Mouse (Mus musculus) megakaryocyte, adult 5-6 weeks (primary cell): ENCODE data around the gene Snx27. TPM values are rescaled to one million over a fixed set of nuclear protein-coding genes. Genes with fewer than 3 reads are reported as not detected.

ENCODE experiments used
- ATAC-seq: 2 replicates; pipeline ENCODE4 v1.8.0; 2016; ENCODE audit warnings: mild to moderate bottlenecking, inconsistent platforms; ENCODE audit not compliant: poor library complexity, severe bottlenecking
- total RNA-seq, 2 experiments: library from RNA; stranded (forward) in 1 of 2; stranded (reverse) in 1 of 2; fragments of 153-499, 151-499 nt in 1 of 2; fragments of 221-1000, 200-1000 nt in 1 of 2; gene quantifications; 2 replicates each; pipeline versions ENCODE4 v1.2.3 to v1.2.4; 2015 to 2017

The Snx27 gene
- total RNA-seq, 2 experiments from 2014 or later = 33.8 to 35.9 TPM

DNA sequence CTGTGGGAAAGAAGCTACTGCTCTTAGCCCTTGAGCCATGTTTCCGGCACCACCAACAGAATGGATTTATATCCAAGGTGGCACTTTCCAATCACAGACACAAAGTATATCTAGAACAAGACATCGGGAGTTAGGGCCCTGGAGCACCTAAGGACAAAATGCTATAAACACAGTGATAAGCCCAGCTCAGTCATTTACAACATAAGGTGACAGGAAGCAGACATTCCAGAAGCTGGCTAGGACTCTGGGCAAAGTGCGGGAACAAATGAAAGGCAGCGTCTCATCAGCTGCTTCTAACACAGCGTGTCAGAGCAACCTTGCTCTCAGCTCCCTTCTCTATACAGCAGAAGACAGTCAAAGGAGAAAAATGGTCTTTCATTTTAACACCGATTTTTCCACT is 8.0 kb downstream of the Snx27 start:
- no peak for ATAC-seq

DNA sequence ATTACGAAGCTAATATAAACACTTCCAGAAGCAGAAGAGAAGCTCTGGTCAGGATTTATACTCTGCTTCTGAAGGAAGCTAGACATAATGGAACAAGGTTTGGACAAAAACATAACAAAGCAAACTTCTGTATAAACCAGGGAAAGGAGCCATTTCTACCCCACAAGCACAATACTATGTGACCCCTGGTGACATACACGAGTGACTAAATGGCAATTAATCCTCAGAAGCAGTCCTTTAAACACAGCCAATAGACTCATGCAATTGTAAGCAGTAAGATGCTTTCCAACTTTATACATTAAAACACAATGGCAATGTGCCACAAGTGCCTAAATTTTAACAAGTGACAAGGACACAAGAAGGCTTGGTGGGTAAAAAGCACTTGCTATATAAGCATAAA is 15.3 kb downstream of the Snx27 start:
- ATAC-seq = no peak

DNA sequence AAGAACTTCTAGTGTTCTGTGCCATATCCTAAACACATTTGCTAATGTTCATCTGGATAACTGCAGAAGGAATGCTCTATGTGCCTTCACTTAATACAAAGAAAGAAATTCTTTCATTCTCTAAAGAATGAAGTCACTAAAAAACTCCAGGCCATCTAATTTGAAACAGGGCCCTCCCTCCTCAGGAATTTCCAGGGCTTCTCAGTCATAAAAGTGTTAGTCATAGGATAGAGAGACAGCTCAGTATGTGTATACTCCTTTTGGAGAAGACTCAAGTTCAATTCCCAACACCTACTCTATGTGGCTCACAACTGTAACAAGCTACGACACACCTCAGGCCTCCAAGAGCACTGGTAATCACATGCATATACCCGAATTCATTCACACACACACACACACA is 17.0 kb downstream of the Snx27 start:
- no peak for ATAC-seq

DNA sequence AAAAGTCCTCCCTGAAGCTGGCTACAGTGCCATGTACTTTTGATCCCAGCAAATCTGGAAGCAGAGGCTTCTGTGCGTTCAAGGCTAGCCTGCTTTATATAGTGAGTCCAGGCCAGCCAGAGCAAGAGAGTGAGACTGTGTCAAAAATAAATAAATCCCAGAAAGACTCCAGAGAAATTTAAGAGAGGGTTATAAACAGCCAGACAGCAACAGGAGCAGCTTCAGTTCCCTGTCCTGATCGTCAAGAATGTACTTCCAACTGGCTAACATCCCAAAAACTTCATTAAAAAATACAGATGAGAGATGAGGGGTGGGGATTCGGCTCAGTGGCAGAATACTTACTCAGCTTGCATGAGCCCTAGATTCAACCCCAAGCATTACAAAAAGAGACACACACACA is 17.4 kb downstream of the Snx27 start:
- no peak for ATAC-seq

DNA sequence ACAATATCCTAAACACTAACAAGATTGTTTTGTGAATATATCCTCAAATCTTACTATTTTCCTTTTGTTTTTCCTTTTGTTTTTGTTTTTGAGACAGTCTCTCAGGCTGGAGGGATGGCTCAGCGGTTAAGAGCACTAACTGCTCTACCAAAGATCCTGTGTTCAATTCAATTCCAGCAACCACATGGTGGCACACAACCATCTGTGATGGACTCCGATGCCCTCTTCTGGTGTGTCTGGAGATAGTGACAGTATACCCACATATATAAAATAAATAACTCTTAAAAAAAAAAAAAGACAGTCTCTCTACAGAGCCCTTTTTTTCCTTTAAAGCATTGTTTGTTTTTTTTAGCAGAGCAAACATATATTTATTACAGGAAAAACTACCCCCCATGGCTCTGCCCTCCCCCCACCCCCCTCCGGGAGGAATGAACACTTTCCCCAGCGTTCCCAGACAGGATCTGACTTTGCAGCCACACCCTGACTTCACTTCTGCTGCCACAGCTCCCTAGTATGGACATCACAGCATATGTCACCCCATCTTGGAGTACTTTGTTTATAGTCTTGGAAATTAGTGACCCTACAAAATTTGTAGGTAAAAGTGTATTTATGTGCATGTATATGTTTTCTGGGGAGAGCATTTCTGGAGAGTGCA is 18.0 kb downstream of the Snx27 start:
- ATAC-seq = no peak

DNA sequence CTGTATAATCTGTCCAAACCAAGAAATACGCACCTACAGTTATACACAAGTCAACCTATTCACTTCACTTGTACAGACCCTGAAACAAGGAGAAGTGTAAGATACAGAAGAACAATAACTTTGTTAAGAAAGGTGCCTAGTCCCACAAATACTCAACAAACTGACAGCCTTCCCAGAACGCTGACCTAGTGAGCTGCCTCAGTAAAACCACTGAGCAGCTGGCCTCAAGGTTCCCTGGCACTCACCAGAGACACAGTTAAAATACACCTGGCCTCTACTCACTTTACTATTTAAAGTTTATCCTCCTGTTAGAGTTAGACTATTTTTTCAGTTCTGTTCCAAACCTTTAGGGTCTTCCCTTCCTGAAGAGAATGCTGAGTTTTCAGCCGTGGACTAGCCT is 19.4 kb downstream of the Snx27 start:
- no peak for ATAC-seq

DNA sequence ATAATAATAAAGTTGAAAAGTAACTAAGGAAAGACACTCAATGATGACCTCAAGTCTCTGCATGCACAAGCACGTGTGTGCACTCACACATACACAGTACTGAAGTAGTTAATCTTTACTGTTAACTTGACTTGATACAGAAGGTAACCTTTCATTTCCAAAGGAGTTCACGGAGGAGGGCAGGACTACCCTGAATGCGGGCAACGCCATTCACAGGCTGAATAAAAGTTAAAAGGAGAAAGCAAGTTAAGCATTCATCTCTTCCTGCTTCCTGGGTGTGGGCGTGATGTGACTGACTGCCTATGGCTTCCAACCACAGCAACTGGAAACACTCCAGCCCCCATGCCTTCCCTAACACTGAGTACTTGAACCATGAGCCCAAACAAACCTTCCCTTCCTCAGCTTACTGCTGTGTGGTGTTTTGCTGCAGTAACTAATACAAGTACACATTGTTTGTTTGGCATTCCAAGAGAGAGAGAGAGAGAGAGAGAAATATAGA is 22.5 kb downstream of the Snx27 start:
- no peak for ATAC-seq

DNA sequence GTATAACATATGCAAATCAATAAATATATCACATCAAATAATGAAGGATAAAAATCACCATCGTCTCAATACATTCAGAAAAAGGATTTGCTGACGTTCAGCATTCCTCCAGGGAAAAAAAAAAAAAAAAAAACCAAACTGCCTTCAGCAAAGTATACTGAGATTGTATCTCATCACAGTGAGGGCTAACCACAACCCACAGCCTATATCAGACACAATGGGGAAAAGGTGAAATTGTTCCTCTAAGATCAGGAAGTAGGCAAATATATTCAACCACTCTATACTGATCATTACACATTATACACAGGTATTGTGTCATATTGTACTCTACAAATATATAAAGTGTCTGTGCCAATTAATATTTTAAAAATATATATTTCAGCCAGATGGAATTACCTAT is 33.5 kb downstream of the Snx27 start:
- ATAC-seq = no peak

DNA sequence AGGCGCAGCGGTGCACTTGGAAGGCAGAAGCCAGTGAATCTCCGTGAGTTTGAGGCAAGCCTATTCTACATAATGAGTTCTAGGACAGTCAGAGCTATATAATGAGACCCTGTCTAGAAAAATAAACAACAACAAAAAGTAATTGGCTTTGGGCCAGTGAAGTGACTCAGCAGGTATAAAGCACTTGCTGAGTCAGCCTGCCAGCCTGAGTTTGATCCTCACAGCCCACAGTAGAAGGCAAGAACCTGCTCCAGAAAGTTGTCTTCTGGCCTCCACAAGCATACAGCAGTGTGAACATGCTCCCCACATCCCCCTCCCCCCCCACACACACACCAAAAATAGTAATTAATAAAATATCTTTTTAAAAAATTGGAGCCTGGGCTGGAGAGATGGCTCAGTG is 45.3 kb downstream of the Snx27 start:
- ATAC-seq = no peak

DNA sequence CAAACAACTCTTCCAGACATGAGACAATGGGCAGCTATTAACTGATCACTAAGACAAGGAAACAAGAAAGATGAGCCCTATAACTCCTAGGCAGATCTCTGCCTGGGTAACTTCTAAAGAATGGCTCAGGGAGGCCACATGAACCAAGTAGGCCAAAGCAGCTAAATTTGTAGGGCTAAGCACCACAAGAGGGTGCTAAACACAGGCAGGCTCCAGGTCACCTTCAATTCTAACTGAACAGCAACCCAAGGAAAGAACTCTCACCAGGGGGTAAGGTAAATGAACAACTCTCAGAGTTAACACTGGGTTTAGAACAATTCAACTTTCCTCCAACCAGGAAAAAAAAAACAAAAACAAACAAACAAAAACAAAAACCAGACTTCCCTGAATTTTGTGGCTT is 48.5 kb downstream of the Snx27 start:
- ATAC-seq = 0 out of 2 replicates have a peak, but pooled peaks have one; percentile 35

DNA sequence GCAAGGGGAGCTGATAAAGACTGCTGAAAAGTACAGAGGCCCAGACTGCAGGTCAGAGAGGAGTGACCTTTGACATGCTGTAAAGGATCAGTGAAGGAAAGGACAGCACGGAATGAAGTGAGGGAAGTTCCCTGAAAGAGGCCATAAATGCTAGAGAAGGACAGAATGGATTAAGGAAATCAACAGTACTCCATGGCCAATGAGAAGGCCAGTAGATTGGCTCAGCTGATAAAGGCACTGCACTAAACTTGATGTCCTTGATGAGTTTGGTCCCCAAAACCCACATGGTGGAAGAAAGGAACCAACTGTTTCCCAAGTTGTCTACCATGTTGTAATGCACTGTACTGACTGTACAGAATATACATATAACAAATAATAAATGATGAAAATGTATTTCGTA is 55.8 kb downstream of the Snx27 start:
- ATAC-seq = no peak

DNA sequence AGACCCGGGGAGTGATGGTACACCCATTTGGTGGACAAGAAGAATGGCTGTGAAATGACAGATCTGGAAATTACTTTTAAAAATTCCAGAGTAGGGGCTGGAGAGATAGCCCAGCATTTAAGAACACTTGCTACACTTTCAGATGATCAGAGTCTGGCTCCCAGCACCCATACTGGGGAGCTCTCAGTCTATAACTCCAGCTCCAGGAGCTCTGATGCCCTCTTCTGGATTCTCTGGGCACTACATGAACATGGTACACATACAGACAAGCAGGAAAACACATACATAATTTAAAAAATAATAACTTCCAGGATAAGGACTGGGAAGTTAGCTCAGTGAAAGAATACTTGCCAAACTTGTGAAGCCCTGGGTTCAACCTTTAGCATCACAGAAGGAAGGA is 75.9 kb downstream of the Snx27 start:
- no peak; the same call in 1 of the 2 replicates for ATAC-seq

DNA sequence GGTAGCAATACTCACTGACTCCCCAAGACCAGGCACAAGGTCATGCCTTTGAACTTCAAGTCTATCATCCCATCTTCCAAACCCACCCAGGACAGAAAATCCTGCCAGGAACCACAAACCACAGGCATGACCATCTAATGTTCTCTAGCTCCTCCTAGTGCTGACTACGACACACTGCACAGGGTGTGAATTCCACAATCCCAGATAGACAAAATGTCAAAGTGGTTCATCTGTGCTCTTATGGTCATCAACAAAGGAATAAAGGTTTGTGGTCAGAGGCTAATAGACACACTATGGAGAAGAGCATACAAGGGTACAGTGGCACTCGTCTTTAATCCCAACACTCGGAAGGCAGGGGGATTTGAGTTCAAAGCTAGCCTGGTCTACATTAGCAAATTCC is 80.3 kb downstream of the Snx27 start:
- ATAC-seq = peak; percentile 77

DNA sequence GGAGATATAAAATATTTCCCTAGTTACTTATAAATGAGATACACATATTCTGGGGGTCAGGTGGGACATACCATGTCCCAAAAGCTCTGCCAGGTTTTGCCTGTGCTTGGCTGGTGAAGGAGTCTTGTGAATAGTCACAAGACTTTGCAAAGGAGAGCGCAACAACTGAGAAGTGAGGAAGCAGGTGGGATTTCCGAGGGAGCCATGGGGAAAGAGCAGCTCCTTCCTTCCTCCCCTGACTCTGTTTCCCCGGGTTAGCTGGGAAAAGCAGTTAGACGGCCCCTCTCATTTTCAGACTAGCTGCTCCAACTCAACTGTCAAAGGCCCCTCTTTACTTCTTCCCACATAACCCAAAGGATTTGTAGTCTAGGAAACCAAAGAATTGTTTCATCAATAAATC is 85.4 kb downstream of the Snx27 start:
- ATAC-seq = no peak

DNA sequence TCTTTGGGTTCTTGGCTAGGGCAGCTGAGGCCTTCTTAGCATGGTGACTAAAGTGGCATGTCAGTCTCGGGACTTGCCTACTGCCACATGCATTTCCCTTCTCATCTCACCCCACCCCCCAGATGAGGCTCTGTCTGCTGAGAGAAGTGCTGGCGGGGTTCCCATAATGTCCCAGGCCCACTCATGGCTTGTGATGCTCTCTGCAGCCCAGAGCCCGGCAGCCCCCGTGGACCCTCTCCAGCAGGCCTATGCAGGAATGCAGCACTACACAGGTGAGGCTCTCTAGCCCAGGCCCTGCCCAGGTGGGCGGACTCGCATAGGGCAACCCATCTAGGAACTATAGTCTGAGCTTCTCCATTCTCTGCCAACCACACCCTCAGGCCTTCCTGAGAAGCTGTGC is 94.9 kb downstream of the Snx27 start:
- ATAC-seq = no peak

DNA sequence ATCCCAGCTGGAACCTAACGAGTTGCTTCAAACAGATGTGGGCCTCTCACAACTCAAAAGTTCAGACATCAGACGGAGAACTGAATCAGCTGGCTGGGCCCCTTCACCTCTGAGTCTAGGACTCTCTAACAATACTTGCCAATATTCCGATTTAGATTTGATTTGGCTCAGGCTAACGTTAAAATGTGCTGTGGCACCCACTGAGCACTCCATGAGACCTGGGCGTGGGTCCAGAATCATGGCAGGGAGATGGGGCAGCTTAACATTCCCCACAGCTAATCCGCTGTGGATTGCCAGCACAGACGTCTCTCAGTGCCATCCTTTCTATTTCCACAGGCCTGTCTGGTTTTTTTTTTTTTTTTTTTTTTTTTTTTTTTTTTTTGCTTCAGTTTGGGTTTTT is 96.6 kb downstream of the Snx27 start:
- ATAC-seq = no peak

DNA sequence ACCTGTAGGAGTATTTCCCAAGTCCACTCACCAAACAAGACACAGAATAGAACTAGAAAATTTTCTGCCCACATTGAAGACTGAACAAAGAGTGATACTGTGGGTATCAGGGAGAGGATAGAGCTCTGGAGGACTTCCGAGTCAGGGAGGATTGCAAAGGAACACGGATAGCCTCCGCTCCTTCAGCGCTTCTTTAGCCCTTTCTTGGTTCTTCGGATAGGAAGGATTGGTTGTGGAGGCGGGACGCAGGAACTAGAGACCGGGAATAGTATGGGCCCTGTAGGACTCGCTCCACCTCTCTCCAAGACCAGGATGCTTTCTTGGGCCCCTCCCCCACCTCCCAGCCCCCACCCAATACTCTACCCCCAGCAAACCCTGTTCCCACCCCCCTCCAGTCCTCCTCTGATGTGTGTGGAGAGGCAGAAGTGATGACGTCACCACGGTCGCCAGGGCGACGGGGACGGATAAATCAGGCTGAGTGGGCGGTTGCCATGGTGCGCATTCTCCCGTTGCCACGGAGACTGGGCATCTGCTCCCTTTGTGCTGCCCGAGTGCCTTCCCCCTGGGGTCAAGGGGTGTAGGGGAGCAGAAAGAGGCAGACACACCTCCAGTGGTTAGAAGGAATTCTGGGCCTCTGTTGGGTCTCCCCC is 98.6 kb downstream of the Snx27 start:
- ATAC-seq = no peak

DNA sequence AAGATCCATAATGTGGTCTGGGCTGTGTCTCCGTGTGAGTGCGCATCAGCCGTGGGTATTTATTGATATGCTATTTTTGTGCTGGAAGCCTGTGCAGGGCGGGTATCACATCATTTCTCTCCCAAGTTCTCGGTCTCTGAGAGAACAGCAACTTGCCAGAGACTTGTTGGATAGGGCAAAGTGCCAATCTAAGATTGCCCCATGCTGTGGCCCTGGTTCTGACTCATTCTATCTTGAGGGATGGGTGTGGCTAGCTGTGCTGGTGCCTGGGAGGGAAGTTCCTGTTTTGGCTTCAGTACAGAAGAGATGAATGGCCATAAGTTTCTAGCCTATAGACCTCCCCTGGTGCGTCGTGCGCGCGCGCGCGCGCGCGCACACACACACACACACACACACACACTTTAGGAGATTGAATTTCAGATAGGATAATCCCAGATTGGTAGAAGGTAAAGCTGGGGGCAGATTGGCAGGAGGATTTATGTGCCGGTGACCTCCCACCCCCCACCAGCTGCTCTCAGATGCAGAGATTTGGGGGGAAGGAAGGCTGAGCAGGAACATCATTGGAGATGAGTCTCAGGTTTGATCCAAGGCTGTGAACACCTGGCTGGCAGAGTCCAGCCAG is 99.6 kb downstream of the Snx27 start:
- ATAC-seq = peak; percentile 89

DNA sequence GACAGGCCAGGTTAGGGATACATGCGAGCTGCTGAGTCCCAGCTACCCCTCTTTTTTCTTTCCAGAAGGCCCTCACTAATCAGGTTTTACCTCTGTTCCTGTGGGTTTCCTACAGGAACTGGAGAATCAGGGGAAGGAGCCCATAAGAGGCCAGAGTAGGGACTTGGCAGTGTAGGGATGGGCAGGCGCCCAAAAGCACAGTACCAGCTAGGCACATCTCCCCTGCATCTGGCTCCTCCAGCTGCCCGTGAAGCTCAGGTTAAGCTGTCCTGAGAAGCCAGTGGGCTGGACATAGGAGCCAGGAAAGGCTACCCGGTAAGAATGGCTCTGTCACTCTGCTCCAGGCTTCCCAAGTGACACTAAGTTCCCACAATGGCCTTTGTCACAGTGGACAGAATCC is 101.1 kb downstream of the Snx27 start:
- ATAC-seq = no peak

DNA sequence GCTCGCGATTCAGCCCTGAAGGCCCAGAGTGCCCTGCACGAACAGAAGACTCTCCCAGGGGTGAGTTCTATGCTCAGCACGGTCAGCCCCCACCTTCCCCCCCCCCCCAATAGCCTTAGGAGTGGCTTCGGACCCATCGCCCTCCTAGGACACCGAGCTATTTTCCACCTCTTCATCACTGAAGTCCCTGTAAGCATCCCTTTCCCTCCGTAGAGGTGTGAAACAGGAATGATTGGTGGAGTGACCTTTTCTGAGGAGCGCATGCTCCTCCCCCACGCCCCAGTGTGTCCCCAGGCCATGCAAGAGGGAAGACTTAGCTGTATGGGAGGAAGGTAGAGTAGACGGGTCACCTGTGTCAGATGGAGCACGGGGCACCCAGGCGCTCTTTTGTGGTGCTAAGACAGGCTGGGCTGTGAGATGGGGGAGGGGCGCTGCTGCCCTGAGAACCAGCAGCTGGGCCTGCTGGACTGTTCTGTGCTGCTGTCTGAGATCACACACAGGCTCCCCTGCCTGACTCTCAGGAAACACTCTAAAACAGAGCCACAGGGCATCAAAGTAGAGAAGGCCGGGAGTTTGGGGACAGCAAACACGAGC is 102.1 kb downstream of the Snx27 start, which contains the start of gene Riiad1:
Riiad1 (minus strand) TSS at position 51 of the 594 bp plus-strand sequence.
- no peak for ATAC-seq

DNA sequence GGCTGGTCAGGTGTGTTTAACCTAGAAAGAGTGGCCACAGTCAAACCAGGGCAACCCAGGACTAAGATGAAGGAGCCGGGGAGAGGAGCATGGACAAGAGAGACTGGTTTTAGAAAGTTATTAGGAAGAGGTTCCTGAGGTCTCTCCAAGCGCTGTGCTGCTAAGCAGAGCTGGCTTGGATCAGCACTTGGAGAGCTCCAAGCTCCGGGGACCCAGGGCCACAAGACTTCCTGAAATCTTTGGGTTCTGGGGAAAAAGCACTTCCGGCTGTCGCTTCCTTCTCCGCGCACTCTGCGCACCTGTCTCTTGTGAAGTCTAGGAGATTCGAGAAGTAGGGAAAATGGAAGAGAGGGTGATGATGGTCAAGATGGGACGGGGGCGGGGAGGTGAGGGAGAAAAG is 103.0 kb downstream of the Snx27 start:
- no peak for ATAC-seq
